ENCODE assay signal across 27 mouse cellular contexts in the genomic region with DNA sequence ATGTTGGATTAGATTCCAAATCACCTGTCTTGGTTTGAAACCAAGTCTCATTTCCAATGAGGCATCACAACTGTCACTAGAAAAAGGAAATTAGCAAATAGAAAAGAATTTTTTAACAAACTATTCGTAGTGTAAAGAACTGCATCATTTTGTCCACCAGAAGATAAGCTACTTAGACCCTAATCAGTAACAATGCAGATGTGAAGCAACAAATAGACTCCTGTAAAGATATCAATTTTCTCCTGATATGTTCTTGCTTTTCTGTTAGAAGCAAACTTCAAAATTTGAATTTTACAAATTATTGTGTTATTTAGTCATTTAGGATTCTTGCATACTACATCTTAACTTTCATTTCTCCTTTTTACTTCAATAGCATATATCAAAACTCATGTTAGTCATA.
"Had no signal": no experiment of that assay in that cellular context is flagged by ENCODE, and none has a peak within 500 bp of the region (broad histone marks: within the 10 kb centered on the region; RNA-seq: fewer than 3 reads in every experiment).

No protein-coding gene starts in this region.

- H3K4me2 ChIP-seq: embryonic facial prominence, embryonic 12.5 days; embryonic facial prominence, embryonic 13.5 days; embryonic facial prominence, embryonic 15.5 days; forebrain, embryonic 12.5 days; forebrain, embryonic 13.5 days; forebrain, embryonic 15.5 days had no signal

- H3K9me3 ChIP-seq: embryonic facial prominence, embryonic 10.5 days; embryonic facial prominence, embryonic 12.5 days; embryonic facial prominence, embryonic 13.5 days; embryonic facial prominence, embryonic 15.5 days; forebrain, embryonic 10.5 days; forebrain, embryonic 12.5 days; forebrain, embryonic 13.5 days; forebrain, embryonic 15.5 days had no signal

- H3K27me3 ChIP-seq: embryonic facial prominence, embryonic 12.5 days; embryonic facial prominence, embryonic 13.5 days; embryonic facial prominence, embryonic 15.5 days; forebrain, embryonic 12.5 days; forebrain, embryonic 13.5 days; forebrain, embryonic 15.5 days had no signal

- H3K9ac ChIP-seq: embryonic facial prominence, embryonic 12.5 days; embryonic facial prominence, embryonic 13.5 days; embryonic facial prominence, embryonic 15.5 days; forebrain, embryonic 12.5 days; forebrain, embryonic 13.5 days; forebrain, embryonic 15.5 days; forebrain, postnatal 0 days had no signal

- DNase-seq: cerebellum, adult 9-10 months; cerebellum, adult 9-11 months; cerebellum, postnatal 10 days; cerebellum, postnatal 14 days; cerebellum, postnatal 25 days; cerebellum, postnatal 36 days; embryo, embryonic 11 days; forebrain, postnatal 0 days; gastrocnemius, adult 2 months; gastrocnemius, postnatal 10 days; gastrocnemius, postnatal 14 days; gastrocnemius, postnatal 25 days; gastrocnemius, postnatal 36 days; heart, adult 11 months; heart, adult 18-20 months; heart, adult 2 months had no signal

- ATAC-seq: forebrain, embryonic 13.5 days; forebrain, embryonic 14.5 days; forebrain, embryonic 15.5 days; forebrain, embryonic 16.5 days; forebrain, postnatal 0 days had no signal

- H3K27ac ChIP-seq: embryonic facial prominence, embryonic 10.5 days; embryonic facial prominence, embryonic 12.5 days; embryonic facial prominence, embryonic 13.5 days; embryonic facial prominence, embryonic 15.5 days; forebrain, embryonic 10.5 days; forebrain, embryonic 12.5 days; forebrain, embryonic 13.5 days; forebrain, embryonic 15.5 days; gastrocnemius, adult 2 months; heart, adult 2 months had no signal

- H3K4me1 ChIP-seq: embryonic facial prominence, embryonic 10.5 days; embryonic facial prominence, embryonic 12.5 days; embryonic facial prominence, embryonic 13.5 days; embryonic facial prominence, embryonic 15.5 days; forebrain, embryonic 10.5 days; forebrain, embryonic 12.5 days; forebrain, embryonic 13.5 days; forebrain, embryonic 15.5 days had no signal

- H3K4me3 ChIP-seq: embryonic facial prominence, embryonic 10.5 days; embryonic facial prominence, embryonic 12.5 days; embryonic facial prominence, embryonic 13.5 days; embryonic facial prominence, embryonic 15.5 days; erythroblast, embryonic 14.5 days; forebrain, embryonic 10.5 days; forebrain, embryonic 12.5 days; forebrain, embryonic 13.5 days; forebrain, embryonic 15.5 days; gastrocnemius, adult 2 months; heart, adult 2 months had no signal

- H3K36me3 ChIP-seq: embryonic facial prominence, embryonic 10.5 days; embryonic facial prominence, embryonic 12.5 days; embryonic facial prominence, embryonic 13.5 days; embryonic facial prominence, embryonic 15.5 days; forebrain, embryonic 10.5 days; forebrain, embryonic 12.5 days; forebrain, embryonic 15.5 days had no signal
